Mouse (Mus musculus): ENCODE results near the gene Lmod3.

DNA sequence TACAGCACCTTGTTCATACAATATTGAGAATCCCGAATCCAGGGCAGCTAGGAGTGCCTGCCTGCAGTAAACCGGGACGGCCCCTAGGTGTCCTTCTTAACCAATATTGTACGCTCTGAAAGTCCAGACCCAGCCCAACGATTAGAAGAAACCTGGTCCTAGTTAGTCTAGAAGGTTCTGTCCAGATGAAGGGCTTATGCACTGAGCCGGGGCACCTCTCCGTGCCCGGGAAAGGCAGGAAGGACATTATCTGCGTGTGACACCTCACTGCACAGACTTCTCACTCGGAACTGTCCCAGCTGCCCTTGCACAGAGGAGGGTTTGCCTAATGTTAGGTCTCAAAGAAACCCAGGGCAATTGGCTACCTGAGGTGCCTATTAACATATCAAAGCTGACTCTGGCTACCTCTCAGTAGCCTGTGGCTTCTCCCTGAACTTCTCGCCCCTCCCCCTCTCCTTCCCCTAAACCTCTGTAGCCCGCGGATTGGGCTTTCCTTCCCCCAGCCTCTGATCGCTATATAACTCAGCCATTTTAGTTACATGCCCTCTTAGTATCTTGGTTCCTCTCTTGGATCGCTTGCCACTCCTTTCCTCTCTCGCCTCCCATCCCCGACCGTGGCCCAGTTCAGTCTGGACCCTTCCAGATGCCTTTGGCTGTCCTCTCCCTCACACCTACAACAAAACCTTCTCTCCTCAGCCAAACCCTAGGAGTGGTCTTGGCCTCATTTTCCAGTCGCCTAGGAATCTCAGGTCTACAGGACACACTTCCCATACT is 25.6 kb upstream of the Lmod3 start:
- TF ChIP-seq POLR2A (IDR thresholded peaks at IDR 0.05; ENCODE audit: insufficient read depth, low read depth, low read length) (peak; percentile 46; the same call in 1 of the 2 replicates), CTCF (IDR thresholded peaks at IDR 0.05) (peak; percentile 96)

Data from heart, adult 2 months (tissue).